Mouse (Mus musculus) kidney, embryonic 16.5 days (tissue): ENCODE results near the gene A430033K04Rik. TPM values are rescaled to one million over a fixed set of nuclear protein-coding genes. Genes with fewer than 3 reads are reported as not detected.

ENCODE experiments used
- ATAC-seq: fragments of 200-750 bp; cut with Nextera tagmentation; 2 replicates; pipeline ENCODE4 v1.8.0; 2017; ENCODE audit warnings: moderate TSS enrichment; ENCODE audit not compliant: low FRiP score, low TSS enrichment
- H3K27ac ChIP-seq: fragments of 300-500 bp; sonication (generic); 2 replicates; pipeline ENCODE4 v1.5.1; 2014; ENCODE audit warnings: low read length
- H3K27me3 ChIP-seq: fragments of 300-500 bp; sonication (generic); 2 replicates; pipeline ENCODE4 v1.6.1; 2014; ENCODE audit warnings: low read length, control low read depth, mixed read lengths; ENCODE audit not compliant: insufficient read depth
- H3K36me3 ChIP-seq: fragments of 300-500 bp; sonication (generic); 2 replicates; pipeline ENCODE4 v1.6.1; 2014; ENCODE audit warnings: low read length, control low read depth, mixed read lengths; ENCODE audit not compliant: insufficient read depth
- H3K4me1 ChIP-seq: fragments of 300-500 bp; sonication (generic); 2 replicates; pipeline ENCODE4 v1.6.1; 2014; ENCODE audit warnings: low read length, control low read depth, mixed read lengths; ENCODE audit not compliant: insufficient read depth
- H3K4me2 ChIP-seq: fragments of 300-500 bp; sonication (generic); replicated peaks from 2 replicates; pipeline ENCODE4 v1.6.1; 2014; ENCODE audit warnings: low read depth, low read length
- H3K4me3 ChIP-seq: fragments of 300-500 bp; sonication (generic); 2 replicates; pipeline ENCODE4 v1.5.1; 2014; ENCODE audit warnings: mild to moderate bottlenecking, low read length
- H3K9ac ChIP-seq: fragments of 300-500 bp; sonication (generic); replicated peaks from 2 replicates; pipeline ENCODE4 v1.6.1; 2014; ENCODE audit warnings: low read length
- H3K9me3 ChIP-seq: fragments of 300-500 bp; sonication (generic); 2 replicates; pipeline ENCODE4 v1.6.1; 2016; ENCODE audit warnings: low read length, control low read depth
- WGBS: fragments of 180-500 bp; shearing (Covaris S2); extraction: QIAGEN DNeasy Blood & Tissue Kit; methylation state at CpG from one replicate; pipeline ENCODE4 v1.1.7; 2014; 5-methylcytosine and 5-hydroxymethylcytosine counted together
- polyA plus RNA-seq: library from polyadenylated mRNA; unstranded; fragments of >200 nt; fragmentation: Nextera tagmentation; extraction: Ambion mirVana; gene quantifications from 2 replicates; pipeline ENCODE4 v1.2.1, GENCODE M21; 2015

The A430033K04Rik gene
- 14.8 and 15.3 TPM in 2 replicates for polyA plus RNA-seq

DNA sequence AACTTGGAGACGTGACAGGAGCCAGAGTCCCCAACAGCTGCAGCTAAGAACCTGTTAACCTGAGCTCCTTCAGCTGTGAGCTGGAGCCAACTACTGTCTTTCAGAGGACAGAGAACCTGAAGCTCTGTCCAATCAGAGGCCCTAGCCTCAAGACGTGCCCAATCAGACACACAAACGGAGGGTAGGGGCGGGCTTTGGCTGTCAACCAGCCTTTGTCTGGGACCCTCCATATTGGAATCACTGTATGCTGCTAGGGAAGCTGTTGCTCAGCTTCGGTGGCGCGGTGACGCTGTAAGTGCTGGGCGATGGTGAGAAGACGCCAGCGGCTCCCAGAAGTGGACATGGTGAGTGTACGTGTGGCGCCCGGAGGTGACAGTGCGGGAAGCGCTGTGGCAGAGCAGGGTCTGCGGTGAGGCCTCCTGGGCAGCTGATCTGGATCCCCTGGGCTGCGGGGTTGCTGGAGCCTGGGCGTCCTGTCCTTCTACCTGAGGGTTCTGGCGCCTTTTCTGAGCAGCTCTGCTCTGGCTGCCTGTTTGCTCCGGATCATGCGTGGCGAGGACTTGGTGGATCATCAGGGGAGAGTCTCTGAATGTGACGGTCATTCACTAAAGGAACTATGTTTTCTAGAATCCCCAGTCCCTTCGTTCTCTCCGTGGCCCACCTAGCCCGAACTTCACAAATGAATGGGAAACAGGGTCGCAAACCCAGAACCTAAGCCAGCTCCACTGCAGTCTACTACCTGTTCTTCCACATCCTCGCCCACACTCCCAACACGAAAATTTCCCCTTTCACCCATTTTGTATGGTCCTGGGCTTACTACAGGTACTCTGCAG, at the start of gene A430033K04Rik:
TSS of gene A430033K04Rik (plus strand) at position 215 of the 833 bp plus-strand sequence.
- Histone ChIP-seq H3K9me3 (peaks cover 7% of the 10 kb centered on the region), H3K4me2 (peak within 1 kb of the TSS; percentile 71), H3K36me3 (peaks cover 10% of the 10 kb centered on the region), H3K4me1 (peaks cover 17% of the 10 kb centered on the region), H3K27ac (peak within 1 kb of the TSS; percentile 93), H3K9ac (peak within 1 kb of the TSS; percentile 87), H3K4me3 (peak within 1 kb of the TSS; percentile 85), H3K27me3 (no peaks in the 10 kb centered on the region)
- WGBS, result under 1% methylated on average over 30 of the region's 30 CpGs
- peak; percentile 97 for ATAC-seq

DNA sequence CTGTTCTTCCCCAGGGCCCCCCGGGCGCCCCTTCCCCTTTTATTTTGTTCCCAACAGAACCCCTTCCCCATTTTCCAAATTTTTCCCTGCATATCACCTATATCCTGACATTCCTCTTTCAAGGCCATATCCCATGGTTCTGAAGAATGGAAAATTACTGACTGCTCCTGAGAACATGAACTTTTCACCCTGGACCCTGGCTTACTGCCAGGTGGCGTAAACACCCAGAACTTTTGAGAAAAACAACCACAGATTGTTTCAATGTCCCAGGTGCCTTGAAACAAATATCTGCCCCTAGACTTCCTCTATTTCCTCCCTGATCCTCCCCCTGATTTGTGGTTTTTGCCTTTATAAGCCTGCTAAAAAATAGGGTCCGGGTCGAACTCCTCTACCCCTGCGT, 35.3 kb upstream of the A430033K04Rik start:
- no peaks in the 10 kb centered on the region for H3K27me3 ChIP-seq
- WGBS, result 89% methylated on average over 6 of the region's 6 CpGs
- ATAC-seq, result no peak

DNA sequence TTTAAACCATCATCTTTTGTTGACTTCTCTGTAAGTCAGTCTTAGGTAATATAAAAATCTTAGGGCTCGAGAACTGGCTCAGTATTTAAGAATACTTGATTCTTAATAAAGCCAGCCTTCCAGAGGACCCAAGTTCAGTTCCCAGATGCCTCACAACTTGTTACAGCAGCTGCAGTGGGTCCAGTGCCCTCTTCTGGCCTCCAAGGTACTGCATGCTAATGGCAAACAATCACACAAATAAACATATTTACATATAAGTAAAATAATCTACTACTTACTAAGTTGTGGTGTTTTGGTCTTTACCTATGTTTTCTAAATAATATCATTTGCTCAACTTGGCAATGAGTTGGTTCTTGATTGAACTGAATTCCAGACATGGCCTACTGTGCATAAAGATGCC, 4.3 kb upstream of the A430033K04Rik start:
- ATAC-seq, result no peak
- no peak overlapping the region for H3K9ac ChIP-seq
- H3K4me2 ChIP-seq, result peak overlapping the region; percentile 39
- H3K27ac ChIP-seq, result no peak overlapping the region
- peaks cover 48% of the 10 kb centered on the region for H3K9me3 ChIP-seq
- peak overlapping the region; percentile 23 for H3K4me3 ChIP-seq
- WGBS, result 90% methylated on average over 1 of the region's 1 CpGs
- H3K36me3 ChIP-seq, result peaks cover 50% of the 10 kb centered on the region
- no peaks in the 10 kb centered on the region for H3K27me3 ChIP-seq
- H3K4me1 ChIP-seq, result peaks cover 4% of the 10 kb centered on the region

More for the DNA sequence above, 35.3 kb upstream of the A430033K04Rik start:
- Histone ChIP-seq H3K9ac (no peak overlapping the region), H3K9me3 (peaks cover 13% of the 10 kb centered on the region), H3K4me3 (no peak overlapping the region), H3K27ac (no peak overlapping the region), H3K4me1 (no peaks in the 10 kb centered on the region), H3K36me3 (no peaks in the 10 kb centered on the region), H3K4me2 (no peak overlapping the region)

DNA sequence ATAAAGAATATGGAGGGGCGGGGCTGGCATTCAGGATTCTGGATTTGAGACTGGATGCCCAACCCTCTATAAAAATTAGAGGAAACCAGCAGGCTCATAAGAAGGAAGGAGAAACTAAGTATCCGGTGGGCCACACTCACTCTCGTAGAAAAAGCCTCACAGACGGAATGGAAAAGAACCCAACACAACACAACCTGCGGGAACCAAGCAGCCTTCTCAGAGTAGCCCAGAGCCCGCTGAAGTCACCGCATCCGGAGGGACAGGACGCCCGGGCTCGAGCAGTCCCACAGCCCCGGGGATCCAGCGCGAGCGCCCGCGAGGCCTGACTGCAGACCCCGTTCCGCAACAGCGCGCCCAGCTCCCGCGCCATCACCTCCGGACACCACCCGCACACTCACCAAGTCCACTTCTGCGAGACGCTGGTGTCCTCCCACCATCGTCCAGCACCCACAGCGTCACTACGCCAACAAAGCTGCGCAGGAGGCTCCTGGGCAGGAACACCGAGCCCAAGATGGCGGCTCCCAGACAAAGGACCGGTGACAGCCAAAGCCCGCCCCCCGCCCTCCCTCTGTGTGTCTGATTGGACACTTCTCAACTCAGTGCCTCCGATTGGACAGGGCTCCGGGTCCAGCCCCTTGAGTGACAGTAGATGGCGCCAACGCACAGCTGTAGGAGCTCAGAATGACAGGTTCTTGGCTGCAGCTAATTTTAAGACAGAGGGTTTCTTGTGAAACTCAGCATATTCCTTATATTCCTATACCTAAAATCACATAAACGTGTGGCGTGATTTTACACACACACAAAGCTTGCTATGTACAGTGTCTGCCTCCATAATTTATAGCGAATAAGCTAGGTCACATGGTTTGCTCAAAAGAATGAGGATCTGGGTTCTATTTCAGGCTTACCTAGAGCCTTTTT, 3.2 kb upstream of the A430033K04Rik start, which contains the start of gene Zfp68:
TSS of gene Zfp68 (minus strand) at position 551 of the 918 bp plus-strand sequence.
- H3K9me3 ChIP-seq, result peaks cover 37% of the 10 kb centered on the region
- WGBS, result under 1% methylated on average over 43 of the region's 43 CpGs
- peak within 1 kb of the TSS; percentile 97 for H3K9ac ChIP-seq
- H3K4me1 ChIP-seq, result peaks cover 14% of the 10 kb centered on the region
- H3K36me3 ChIP-seq, result peaks cover 39% of the 10 kb centered on the region
- peak within 1 kb of the TSS; percentile 87 for H3K4me3 ChIP-seq
- H3K27me3 ChIP-seq, result no peaks in the 10 kb centered on the region
- peak within 1 kb of the TSS; percentile 99 for H3K27ac ChIP-seq
- ATAC-seq, result peak; percentile 96
- peak within 1 kb of the TSS; percentile 52 for H3K4me2 ChIP-seq

DNA sequence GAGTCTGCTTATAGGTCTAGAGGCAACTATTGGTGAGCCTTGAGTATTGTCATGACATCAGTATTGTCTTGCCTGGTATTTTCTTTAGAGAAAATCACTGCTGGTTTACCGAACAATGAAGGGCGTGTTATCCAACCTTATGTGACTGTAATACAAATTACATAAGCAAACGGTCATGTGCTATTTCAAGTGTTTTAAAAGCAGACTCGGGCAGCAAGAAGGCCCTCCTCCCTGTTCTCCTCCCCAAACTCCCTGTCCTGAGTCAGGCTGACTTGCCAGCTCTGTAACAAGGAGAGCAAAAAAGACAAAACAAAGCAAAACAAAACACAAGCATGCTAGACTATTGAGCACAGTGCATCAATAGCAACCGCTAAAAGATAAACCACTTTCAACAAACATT, 1.8 kb upstream of the A430033K04Rik start:
- Histone ChIP-seq H3K27me3 (no peaks in the 10 kb centered on the region), H3K4me1 (peaks cover 17% of the 10 kb centered on the region), H3K4me3 (no peak overlapping the region), H3K4me2 (no peak overlapping the region), H3K9me3 (peaks cover 25% of the 10 kb centered on the region), H3K9ac (no peak overlapping the region), H3K27ac (no peak overlapping the region), H3K36me3 (peaks cover 26% of the 10 kb centered on the region)
- WGBS, result 88% methylated on average over 5 of the region's 5 CpGs
- no peak for ATAC-seq

DNA sequence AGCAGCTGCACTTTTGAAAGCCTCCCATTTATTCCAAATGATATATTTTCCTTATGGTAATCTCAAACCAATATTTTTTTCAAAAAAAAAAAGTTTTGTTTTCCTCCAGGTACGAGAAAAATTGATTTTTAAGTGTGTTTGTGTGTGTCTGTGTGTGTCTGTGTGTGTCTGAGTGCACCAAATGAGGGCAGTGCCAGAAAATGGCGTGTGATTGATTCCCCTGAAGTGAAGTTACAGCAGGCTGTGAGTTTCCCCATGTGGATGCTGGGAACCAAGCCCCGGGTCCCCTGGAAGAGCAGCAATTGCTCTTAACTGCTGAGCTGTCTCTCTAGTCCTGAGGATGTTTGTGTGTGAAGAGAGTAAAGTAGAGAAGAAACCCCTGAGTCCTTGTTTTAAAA, 818 bp downstream of the A430033K04Rik start:
- Histone ChIP-seq H3K36me3 (peaks cover 4% of the 10 kb centered on the region; the same call in 1 of the 2 replicates), H3K27ac (no peak overlapping the region; the same call in 1 of the 2 replicates), H3K9ac (peak overlapping the region; percentile 87), H3K27me3 (no peaks in the 10 kb centered on the region), H3K9me3 (peaks cover 1% of the 10 kb centered on the region), H3K4me2 (peak overlapping the region; percentile 71), H3K4me3 (peak overlapping the region; percentile 85), H3K4me1 (peaks cover 15% of the 10 kb centered on the region)
- WGBS, result 7% methylated on average over 3 of the region's 3 CpGs
- ATAC-seq, result no peak

DNA sequence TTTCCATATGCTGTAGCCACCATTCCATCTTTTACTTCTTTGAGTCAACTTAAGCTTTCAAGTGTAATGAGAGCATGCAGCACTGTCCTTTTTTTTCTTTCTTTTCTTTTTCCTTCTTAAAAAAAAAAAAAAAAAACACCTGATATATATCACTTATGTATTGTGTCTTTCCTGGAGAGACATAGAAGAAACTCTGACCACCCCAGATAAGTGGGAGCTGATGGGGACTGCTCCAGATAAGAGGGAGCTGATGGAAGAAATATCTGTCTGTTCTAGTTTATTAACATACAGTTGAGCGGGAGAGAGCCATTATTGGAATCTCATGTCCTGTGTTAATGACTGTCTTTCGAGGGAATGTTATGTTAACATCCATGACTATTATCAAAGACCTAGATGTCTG, 13.8 kb downstream of the A430033K04Rik start:
- Histone ChIP-seq H3K9me3 (no peaks in the 10 kb centered on the region; the same call in 1 of the 2 replicates), H3K27me3 (no peaks in the 10 kb centered on the region), H3K4me1 (no peaks in the 10 kb centered on the region), H3K27ac (no peak overlapping the region), H3K36me3 (peaks cover 33% of the 10 kb centered on the region), H3K4me3 (no peak overlapping the region), H3K9ac (no peak overlapping the region), H3K4me2 (no peak overlapping the region)
- 97% methylated on average over 2 of the region's 2 CpGs for WGBS
- ATAC-seq, result no peak

DNA sequence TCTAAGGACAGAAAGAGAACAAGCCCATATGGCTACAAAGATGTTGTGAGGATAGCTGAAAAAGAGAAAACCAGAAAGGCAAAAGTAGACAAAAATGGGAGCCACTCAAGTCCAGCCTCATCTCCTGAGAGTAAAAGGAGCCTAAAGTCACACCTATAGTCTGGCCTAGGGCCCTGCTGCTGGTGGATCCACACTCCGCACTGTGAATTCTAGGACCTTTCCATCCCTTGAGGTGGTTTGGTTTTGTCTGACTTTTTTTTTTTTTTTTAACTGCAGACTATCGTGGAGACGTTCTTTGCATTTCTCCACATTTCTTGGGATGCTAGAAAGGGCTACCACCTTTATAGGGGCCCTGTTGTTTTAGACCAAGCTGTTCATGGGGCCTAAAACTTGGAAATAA, 18.4 kb downstream of the A430033K04Rik start:
- no peak for ATAC-seq
- Histone ChIP-seq H3K4me3 (no peak overlapping the region), H3K9ac (no peak overlapping the region), H3K4me2 (no peak overlapping the region), H3K9me3 (no peaks in the 10 kb centered on the region; the same call in 1 of the 2 replicates), H3K4me1 (no peaks in the 10 kb centered on the region), H3K27ac (no peak overlapping the region), H3K27me3 (no peaks in the 10 kb centered on the region), H3K36me3 (peaks cover 38% of the 10 kb centered on the region)
- 93% methylated on average over 3 of the region's 3 CpGs for WGBS

DNA sequence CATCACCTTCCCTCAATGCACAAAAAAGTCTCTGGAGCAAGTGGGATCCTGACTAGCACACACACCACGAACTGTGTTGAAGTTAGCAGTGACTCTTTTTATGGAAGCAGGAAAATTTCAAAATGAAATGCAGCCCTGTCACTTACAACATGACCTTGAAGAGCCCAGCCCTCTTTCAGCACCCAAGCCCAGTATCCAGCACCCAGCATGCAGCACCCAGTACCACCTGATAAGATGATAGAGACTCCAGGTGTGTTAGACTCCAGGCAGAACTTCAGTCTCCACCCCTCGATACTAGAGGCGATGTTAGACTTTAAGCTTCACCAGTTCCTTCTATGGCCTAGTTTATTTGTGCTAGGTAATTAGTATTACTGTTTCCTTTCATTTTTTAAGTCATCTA, 19.1 kb downstream of the A430033K04Rik start:
- Histone ChIP-seq H3K36me3 (peaks cover 40% of the 10 kb centered on the region), H3K4me1 (no peaks in the 10 kb centered on the region), H3K4me3 (no peak overlapping the region), H3K4me2 (no peak overlapping the region), H3K9me3 (no peaks in the 10 kb centered on the region; the same call in 1 of the 2 replicates), H3K27ac (no peak overlapping the region), H3K27me3 (no peaks in the 10 kb centered on the region), H3K9ac (no peak overlapping the region)
- WGBS, result 96% methylated on average over 3 of the region's 3 CpGs
- no peak for ATAC-seq
